9 mouse cellular contexts compared by ENCODE assay signal in the genomic region with DNA sequence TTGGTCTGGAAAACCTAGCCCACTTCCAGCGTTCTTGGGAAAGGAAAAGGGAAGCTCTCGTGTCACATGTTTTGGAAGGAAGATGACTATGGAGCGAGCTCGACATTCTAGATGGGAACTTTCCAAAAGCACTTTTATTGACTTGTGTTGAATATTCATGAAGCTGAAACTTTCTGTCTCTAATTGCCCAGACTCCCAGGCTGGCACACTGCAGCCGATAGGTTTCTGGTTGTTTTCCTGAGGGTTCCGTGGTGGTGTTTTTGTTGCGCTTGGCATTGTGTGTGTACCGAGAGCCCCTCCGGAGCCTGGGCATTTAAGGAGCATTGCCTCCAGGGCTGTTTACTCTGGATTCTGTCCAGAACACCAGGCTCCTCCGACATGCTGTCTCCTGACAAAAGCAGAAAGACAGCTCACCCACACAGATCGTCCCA.
DNase-seq lines count a peak whose midpoint lies in the region; ATAC-seq and TF ChIP-seq lines count a peak whose summit lies in the region.
"Had no signal": no experiment of that assay in that cellular context is flagged by ENCODE, and none has a peak within 500 bp of the region (broad histone marks: within the 10 kb centered on the region; RNA-seq: fewer than 3 reads in every experiment).

No protein-coding gene starts in this region.

- H3K4me2 ChIP-seq in forebrain, embryonic 15.5 days (replicated peaks): no peak overlapping the region; the same call in 1 of the 2 replicates
- H3K4me2 ChIP-seq in forebrain, embryonic 11.5 days (ENCODE audit: low read depth, low read length, severe bottlenecking): no peak overlapping the region
- 0 out of 2 replicates have a peak overlapping the region, but pooled peaks have one; percentile 5 for H3K4me2 ChIP-seq in neural tube, embryonic 12.5 days (replicated peaks)
- no peak overlapping the region for H3K4me2 ChIP-seq in midbrain, postnatal 0 days (ENCODE audit: low read depth, low read length, poor library complexity, severe bottlenecking)
- no peak overlapping the region for H3K4me2 ChIP-seq in liver, embryonic 12.5 days

- 15% methylated on average over 11 of the region's 11 CpGs for WGBS in forebrain, embryonic 15.5 days
- WGBS in forebrain, embryonic 11.5 days: 59% methylated on average over 11 of the region's 11 CpGs
- WGBS in neural tube, embryonic 12.5 days: 31% methylated on average over 11 of the region's 11 CpGs
- WGBS in midbrain, postnatal 0 days: 52% methylated on average over 11 of the region's 11 CpGs
- 58% methylated on average over 11 of the region's 11 CpGs for WGBS in liver, embryonic 12.5 days (ENCODE audit: insufficient replicate concordance)

- H3K9me3 ChIP-seq in forebrain, embryonic 15.5 days: no peaks in the 10 kb centered on the region
- H3K9me3 ChIP-seq in forebrain, embryonic 11.5 days (ENCODE audit: control insufficient read depth, low read length): no peaks in the 10 kb centered on the region
- no peaks in the 10 kb centered on the region for H3K9me3 ChIP-seq in neural tube, embryonic 12.5 days
- no peaks in the 10 kb centered on the region for H3K9me3 ChIP-seq in midbrain, postnatal 0 days (ENCODE audit: low read length)
- no peaks in the 10 kb centered on the region for H3K9me3 ChIP-seq in liver, embryonic 12.5 days (replicated peaks)

- no peaks in the 10 kb centered on the region for H3K36me3 ChIP-seq in forebrain, embryonic 15.5 days
- H3K36me3 ChIP-seq in forebrain, embryonic 11.5 days (ENCODE audit: control insufficient read depth, insufficient read depth, low read length): no peaks in the 10 kb centered on the region
- H3K36me3 ChIP-seq in neural tube, embryonic 12.5 days: no peaks in the 10 kb centered on the region
- no peaks in the 10 kb centered on the region for H3K36me3 ChIP-seq in midbrain, postnatal 0 days (ENCODE audit: insufficient read depth, low read length)
- H3K36me3 ChIP-seq in liver, embryonic 12.5 days: no peaks in the 10 kb centered on the region

- no peak overlapping the region for H3K9ac ChIP-seq in forebrain, embryonic 15.5 days (replicated peaks)
- no peak overlapping the region for H3K9ac ChIP-seq in forebrain, embryonic 11.5 days (ENCODE audit: low read length)
- no peak overlapping the region for H3K9ac ChIP-seq in neural tube, embryonic 12.5 days
- H3K9ac ChIP-seq in midbrain, postnatal 0 days (replicated peaks; ENCODE audit: low read length, poor library complexity, severe bottlenecking): no peak overlapping the region
- no peak overlapping the region for H3K9ac ChIP-seq in liver, embryonic 12.5 days

- DNase-seq in forebrain, embryonic 11.5 days (ENCODE audit: low spot score): no peak
- DNase-seq in neural tube, embryonic 10.5 days (ENCODE audit: extremely low spot score, low spot score): no peak
- DNase-seq in kidney, adult 18-20 months: peak; percentile 74
- peak; percentile 73 for DNase-seq in midbrain, postnatal 0 days (ENCODE audit: low spot score)
- DNase-seq in embryo, embryonic 10 days (ENCODE audit: low spot score): no peak

- H3K4me3 ChIP-seq in forebrain, embryonic 15.5 days: no peak overlapping the region
- H3K4me3 ChIP-seq in forebrain, embryonic 11.5 days (ENCODE audit: low read depth, low read length): no peak overlapping the region
- H3K4me3 ChIP-seq in neural tube, embryonic 12.5 days: no peak overlapping the region
- no peak overlapping the region for H3K4me3 ChIP-seq in midbrain, postnatal 0 days (ENCODE audit: low read depth, low read length)
- H3K4me3 ChIP-seq in liver, embryonic 12.5 days: no peak overlapping the region
- H3K4me3 ChIP-seq: left cerebral cortex, adult 2 months had no signal

- ATAC-seq in forebrain, embryonic 15.5 days (replicated peaks): peak; percentile 89
- no peak for ATAC-seq in forebrain, embryonic 11.5 days (replicated peaks; ENCODE audit: low FRiP score)
- no peak for ATAC-seq in neural tube, embryonic 12.5 days (ENCODE audit: low FRiP score, low read depth)
- no peak for ATAC-seq in midbrain, postnatal 0 days (ENCODE audit: low FRiP score)
- ATAC-seq in liver, embryonic 12.5 days: no peak

- peaks cover 9% of the 10 kb centered on the region; the same call in 1 of the 2 replicates for H3K27me3 ChIP-seq in forebrain, embryonic 15.5 days
- no peaks in the 10 kb centered on the region for H3K27me3 ChIP-seq in forebrain, embryonic 11.5 days (ENCODE audit: control insufficient read depth, insufficient read depth, low read length)
- H3K27me3 ChIP-seq in neural tube, embryonic 12.5 days (replicated peaks): no peaks in the 10 kb centered on the region; the same call in 1 of the 2 replicates
- no peaks in the 10 kb centered on the region for H3K27me3 ChIP-seq in midbrain, postnatal 0 days (ENCODE audit: insufficient read depth, low read length)
- peaks cover 8% of the 10 kb centered on the region; the same call in 1 of the 2 replicates for H3K27me3 ChIP-seq in liver, embryonic 12.5 days (replicated peaks)

- H3K4me1 ChIP-seq in forebrain, embryonic 15.5 days: peaks cover 31% of the 10 kb centered on the region
- H3K4me1 ChIP-seq in forebrain, embryonic 11.5 days (replicated peaks; ENCODE audit: control insufficient read depth, insufficient read depth, low read length): no peaks in the 10 kb centered on the region
- H3K4me1 ChIP-seq in neural tube, embryonic 12.5 days: peaks cover 8% of the 10 kb centered on the region
- no peaks in the 10 kb centered on the region for H3K4me1 ChIP-seq in midbrain, postnatal 0 days (ENCODE audit: insufficient read depth, low read length)
- no peaks in the 10 kb centered on the region for H3K4me1 ChIP-seq in liver, embryonic 12.5 days

- no peak for TF ChIP-seq CTCF in midbrain, postnatal 0 days (IDR thresholded peaks at IDR 0.05)

- 0 out of 2 replicates have a peak overlapping the region, but pooled peaks have one; percentile 18 for H3K27ac ChIP-seq in forebrain, embryonic 15.5 days (replicated peaks)
- no peak overlapping the region for H3K27ac ChIP-seq in forebrain, embryonic 11.5 days (ENCODE audit: low read depth, low read length)
- no peak overlapping the region for H3K27ac ChIP-seq in neural tube, embryonic 12.5 days
- H3K27ac ChIP-seq in midbrain, postnatal 0 days (ENCODE audit: low read depth, low read length): no peak overlapping the region
- H3K27ac ChIP-seq in liver, embryonic 12.5 days: no peak overlapping the region
- H3K27ac ChIP-seq: left cerebral cortex, adult 2 months had no signal

Comparison
In these comparisons a context has a peak if more than half of its experiments do, and no peak if none do; other contexts are left out.
1. DNase-seq: peak in kidney, adult 18-20 months (single experiment) and midbrain, postnatal 0 days (single experiment); none in forebrain, embryonic 11.5 days (single experiment), neural tube, embryonic 10.5 days (single experiment) and embryo, embryonic 10 days (single experiment).